Mouse (Mus musculus): ENCODE data around the gene Nfx1. TPM values are rescaled to one million over a fixed set of nuclear protein-coding genes. Genes with fewer than 3 reads are reported as not detected.

The Nfx1 gene
- polyA plus RNA-seq, 1 experiment from 2014 or later = 107 TPM

- H3K4me2 ChIP-seq (replicated peaks) = peak overlapping the region; percentile 49
- 0 out of 2 replicates have a peak overlapping the region, but pooled peaks have one; percentile 39 for H3K9ac ChIP-seq (replicated peaks)
- no peaks in the 10 kb centered on the region for H3K9me3 ChIP-seq
- ATAC-seq = peak; percentile 81
- peak overlapping the region; percentile 17; the same call in 1 of the 2 replicates for H3K4me3 ChIP-seq (replicated peaks)
- no peaks in the 10 kb centered on the region for H3K36me3 ChIP-seq
- H3K27me3 ChIP-seq = no peaks in the 10 kb centered on the region
- peaks cover 4% of the 10 kb centered on the region; the same call in 1 of the 2 replicates for H3K4me1 ChIP-seq (replicated peaks)
- WGBS = 36% methylated on average over 16 of the region's 16 CpGs
- H3K27ac ChIP-seq = no peak overlapping the region
Measured at GRCm38 (mm10) chr4:41050726-41051675, 80.3 kb downstream of the Nfx1 start.

GRCm38 (mm10) chr4:41051781-41052180 lies 81.1 kb downstream of the Nfx1 start:
- H3K4me3 ChIP-seq (replicated peaks) = no peak overlapping the region
- no peak overlapping the region for H3K27ac ChIP-seq
- H3K4me2 ChIP-seq (replicated peaks) = no peak overlapping the region
- no peaks in the 10 kb centered on the region for H3K27me3 ChIP-seq
- 81% methylated on average over 7 of the region's 7 CpGs for WGBS
- H3K9me3 ChIP-seq = no peaks in the 10 kb centered on the region
- H3K4me1 ChIP-seq (replicated peaks) = peaks cover 4% of the 10 kb centered on the region; the same call in 1 of the 2 replicates
- no peak overlapping the region for H3K9ac ChIP-seq (replicated peaks)
- H3K36me3 ChIP-seq = no peaks in the 10 kb centered on the region
- ATAC-seq = no peak

DNA sequence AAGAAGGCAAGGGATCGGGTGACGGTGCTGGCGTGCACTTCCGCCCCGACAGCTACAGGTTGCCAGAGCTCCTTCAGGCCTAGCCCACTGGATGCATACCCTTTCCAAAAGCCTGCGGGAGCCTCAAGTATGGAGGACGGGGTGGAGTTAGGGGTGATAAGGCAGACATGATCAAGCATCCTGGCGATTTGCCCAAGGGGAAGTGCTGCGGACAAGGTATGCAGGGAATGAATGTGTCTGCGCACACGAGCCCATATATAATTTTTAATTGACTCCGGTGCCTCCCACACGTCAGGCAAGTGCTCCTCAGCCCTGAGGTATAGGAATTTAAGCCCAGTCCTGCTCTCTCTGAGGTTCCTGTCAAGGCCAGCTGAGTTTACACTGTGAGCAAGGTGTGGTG lies 84.4 kb downstream of the Nfx1 start:
- H3K36me3 ChIP-seq = no peaks in the 10 kb centered on the region
- WGBS = 87% methylated on average over 13 of the region's 13 CpGs
- no peak for ATAC-seq
- no peaks in the 10 kb centered on the region for H3K27me3 ChIP-seq
- H3K27ac ChIP-seq = no peak overlapping the region
- H3K9ac ChIP-seq (replicated peaks) = no peak overlapping the region
- no peak overlapping the region for H3K4me3 ChIP-seq (replicated peaks)
- peaks cover 4% of the 10 kb centered on the region; the same call in 1 of the 2 replicates for H3K4me1 ChIP-seq (replicated peaks)
- no peak overlapping the region for H3K4me2 ChIP-seq (replicated peaks)
- H3K9me3 ChIP-seq = no peaks in the 10 kb centered on the region

DNA sequence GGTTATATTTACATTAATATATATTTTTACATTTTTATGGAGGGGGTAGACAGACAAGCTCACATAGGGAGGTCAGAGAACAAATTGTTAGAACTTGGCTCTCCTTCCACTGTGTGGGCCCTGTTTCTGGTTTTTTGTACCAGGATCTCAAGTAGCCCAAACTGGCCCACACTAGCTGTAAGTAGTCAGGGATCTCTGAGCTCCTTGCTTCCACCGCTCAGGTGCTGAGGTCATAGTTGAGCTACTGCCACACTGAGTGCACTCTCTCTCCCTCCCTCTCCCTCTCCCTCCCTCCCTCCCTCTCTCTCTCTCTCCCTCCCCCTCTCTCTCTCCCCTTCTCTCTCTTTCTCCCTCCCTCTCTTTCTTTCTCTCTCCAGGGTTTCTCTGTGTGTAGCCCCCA lies 85.5 kb downstream of the Nfx1 start:
- Histone ChIP-seq H3K27ac (no peak overlapping the region), H3K4me2 (replicated peaks) (no peak overlapping the region), H3K9ac (replicated peaks) (no peak overlapping the region), H3K4me1 (replicated peaks) (no peaks in the 10 kb centered on the region), H3K9me3 (no peaks in the 10 kb centered on the region), H3K27me3 (no peaks in the 10 kb centered on the region), H3K36me3 (no peaks in the 10 kb centered on the region), H3K4me3 (replicated peaks) (no peak overlapping the region)
- ATAC-seq = no peak
- WGBS = 22% methylated on average over 1 of the region's 1 CpGs

GRCm38 (mm10) chr4:41056742-41057332 lies 86.1 kb downstream of the Nfx1 start:
- Histone ChIP-seq H3K4me1 (replicated peaks) (no peaks in the 10 kb centered on the region), H3K4me2 (replicated peaks) (no peak overlapping the region), H3K27me3 (no peaks in the 10 kb centered on the region), H3K4me3 (replicated peaks) (no peak overlapping the region), H3K36me3 (no peaks in the 10 kb centered on the region), H3K9ac (replicated peaks) (no peak overlapping the region), H3K9me3 (no peaks in the 10 kb centered on the region), H3K27ac (no peak overlapping the region)
- no peak for ATAC-seq
- 70% methylated on average over 7 of the region's 7 CpGs for WGBS

- no peak overlapping the region for H3K4me2 ChIP-seq (replicated peaks)
- no peak overlapping the region for H3K4me3 ChIP-seq (replicated peaks)
- ATAC-seq = no peak
- H3K9me3 ChIP-seq = no peaks in the 10 kb centered on the region
- H3K36me3 ChIP-seq = no peaks in the 10 kb centered on the region
- H3K27me3 ChIP-seq = no peaks in the 10 kb centered on the region
- 78% methylated on average over 8 of the region's 9 CpGs for WGBS
- H3K4me1 ChIP-seq (replicated peaks) = no peaks in the 10 kb centered on the region
- H3K27ac ChIP-seq = no peak overlapping the region
- H3K9ac ChIP-seq (replicated peaks) = no peak overlapping the region
Measured at GRCm38 (mm10) chr4:41057361-41057760, 86.7 kb downstream of the Nfx1 start.

DNA sequence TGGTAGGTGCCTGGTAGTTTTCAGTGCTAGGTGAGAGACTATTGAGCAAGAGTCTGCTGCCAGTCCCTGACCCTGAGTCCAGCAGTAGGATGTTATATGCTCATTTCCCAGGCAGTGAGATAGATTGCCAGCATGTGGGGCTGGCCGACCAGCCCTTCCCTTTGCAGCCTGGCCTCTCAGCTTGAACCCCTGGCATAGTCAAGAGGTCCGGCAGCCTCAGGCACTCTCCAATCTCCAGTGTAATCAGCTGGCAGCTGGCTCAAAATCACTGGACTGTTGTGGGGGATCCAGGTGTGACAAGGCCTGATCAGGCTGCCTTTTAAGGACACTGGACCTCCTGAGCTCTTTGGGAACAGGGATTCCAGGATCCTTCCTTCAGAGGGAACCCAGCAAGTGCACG lies 92.6 kb downstream of the Nfx1 start:
- Histone ChIP-seq H3K4me2 (replicated peaks) (no peak overlapping the region), H3K9me3 (no peaks in the 10 kb centered on the region), H3K9ac (replicated peaks) (no peak overlapping the region), H3K27ac (no peak overlapping the region), H3K4me3 (replicated peaks) (no peak overlapping the region), H3K27me3 (no peaks in the 10 kb centered on the region; the same call in 1 of the 2 replicates), H3K4me1 (replicated peaks) (no peaks in the 10 kb centered on the region), H3K36me3 (no peaks in the 10 kb centered on the region)
- WGBS = 65% methylated on average over 3 of the region's 3 CpGs
- no peak for ATAC-seq

GRCm38 (mm10) chr4:41063894-41064673 lies 93.4 kb downstream of the Nfx1 start:
- Histone ChIP-seq H3K36me3 (no peaks in the 10 kb centered on the region), H3K4me2 (replicated peaks) (0 out of 2 replicates have a peak overlapping the region, but pooled peaks have one; percentile 11), H3K9me3 (no peaks in the 10 kb centered on the region), H3K27ac (no peak overlapping the region), H3K4me1 (replicated peaks) (no peaks in the 10 kb centered on the region), H3K27me3 (no peaks in the 10 kb centered on the region; the same call in 1 of the 2 replicates), H3K4me3 (replicated peaks) (no peak overlapping the region), H3K9ac (replicated peaks) (no peak overlapping the region)
- WGBS = 20% methylated on average over 16 of the region's 16 CpGs
- ATAC-seq = no peak

- no peak for ATAC-seq
- 94% methylated on average over 4 of the region's 4 CpGs for WGBS
- H3K4me2 ChIP-seq (replicated peaks) = no peak overlapping the region
- H3K27ac ChIP-seq = no peak overlapping the region
- H3K4me1 ChIP-seq (replicated peaks) = no peaks in the 10 kb centered on the region
- no peaks in the 10 kb centered on the region for H3K36me3 ChIP-seq
- no peaks in the 10 kb centered on the region for H3K9me3 ChIP-seq
- no peak overlapping the region for H3K9ac ChIP-seq (replicated peaks)
- H3K27me3 ChIP-seq = no peaks in the 10 kb centered on the region; the same call in 1 of the 2 replicates
- no peak overlapping the region for H3K4me3 ChIP-seq (replicated peaks)
Measured at GRCm38 (mm10) chr4:41065196-41065595, 94.5 kb downstream of the Nfx1 start.

GRCm38 (mm10) chr4:41071500-41072429 lies 101.1 kb downstream of the Nfx1 start:
- Histone ChIP-seq H3K4me3 (replicated peaks) (no peak overlapping the region), H3K9ac (replicated peaks) (no peak overlapping the region), H3K27me3 (no peaks in the 10 kb centered on the region), H3K4me2 (replicated peaks) (no peak overlapping the region), H3K4me1 (replicated peaks) (no peaks in the 10 kb centered on the region), H3K36me3 (no peaks in the 10 kb centered on the region), H3K27ac (no peak overlapping the region), H3K9me3 (no peaks in the 10 kb centered on the region)
- 80% methylated on average over 14 of the region's 14 CpGs for WGBS
- ATAC-seq = no peak

All from midbrain, embryonic 13.5 days (tissue).